Mouse (Mus musculus) central nervous system, embryonic 11.5 days (tissue): ENCODE measurements around the gene Olfr1214. TPM values are rescaled to one million over a fixed set of nuclear protein-coding genes. Genes with fewer than 3 reads are reported as not detected.

Experiments
- polyA plus RNA-seq: library from polyadenylated mRNA; depleted of rRNA; stranded (reverse); fragments of >200 nt; gene quantifications from 2 replicates; pipeline ENCODE4 v1.2.3, GENCODE M21; 2012; rRNA removed

Gene Olfr1214
- polyA plus RNA-seq, result not detected in 2 replicates

GRCm38 (mm10) chr2:88992553-88992952, at the start of gene Olfr1214:
Olfr1214 (minus strand) TSS chr2:88992653.

GRCm38 (mm10) chr2:89031965-89032364, 39.5 kb upstream of the Olfr1214 start, which contains the start of gene Olfr1217:
Olfr1217 (minus strand) TSS chr2:89032065.

DNA sequence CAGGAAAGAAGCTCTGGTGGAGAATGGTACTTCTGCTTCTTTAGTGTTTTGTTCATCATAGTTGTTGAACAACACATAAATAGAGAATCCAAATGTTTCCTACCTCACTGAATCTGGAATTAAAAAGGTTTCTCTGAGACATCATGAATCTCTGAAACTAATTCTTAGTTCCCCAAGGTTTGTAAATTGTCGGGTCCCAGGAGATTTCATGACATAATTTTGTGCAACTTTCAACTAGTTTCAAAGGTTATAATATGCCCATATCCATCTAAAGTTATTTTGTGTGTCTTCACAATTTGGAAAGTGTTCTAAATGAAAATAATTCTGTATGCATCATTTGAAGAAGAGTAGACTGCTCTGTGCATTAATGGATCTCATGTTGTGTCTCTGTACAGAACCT, 25.8 kb upstream of the Olfr1214 start, which contains the start of gene Olfr1216:
Gene Olfr1216 (minus strand): TSS at position 101 of the 400 bp plus-strand sequence.

DNA sequence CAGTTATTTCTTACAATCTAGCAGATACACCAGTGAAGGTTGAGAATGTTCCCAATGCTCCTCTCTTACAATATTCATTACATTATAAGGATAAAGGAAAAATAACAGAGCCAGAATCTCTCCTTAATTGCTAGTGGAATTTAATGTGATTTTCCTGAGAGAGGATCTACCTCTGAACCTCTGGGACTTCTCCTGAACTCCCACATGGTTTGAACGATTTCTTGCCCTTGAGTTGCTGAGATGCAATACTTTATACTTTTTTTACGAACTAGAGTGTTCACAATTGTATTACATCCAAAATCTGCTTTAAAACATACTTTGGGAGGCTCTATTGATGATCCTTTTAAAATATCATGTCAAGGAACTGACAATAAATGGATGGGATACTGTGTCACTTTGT, 14.4 kb upstream of the Olfr1214 start, which contains the start of gene Olfr1215:
Gene Olfr1215 (minus strand): TSS at position 101 of the 400 bp plus-strand sequence.

GRCm38 (mm10) chr2:88980181-88980580, 12.3 kb downstream of the Olfr1214 start, which contains the start of gene Gm13762:
Gm13762 (minus strand) TSS chr2:88980281.

DNA sequence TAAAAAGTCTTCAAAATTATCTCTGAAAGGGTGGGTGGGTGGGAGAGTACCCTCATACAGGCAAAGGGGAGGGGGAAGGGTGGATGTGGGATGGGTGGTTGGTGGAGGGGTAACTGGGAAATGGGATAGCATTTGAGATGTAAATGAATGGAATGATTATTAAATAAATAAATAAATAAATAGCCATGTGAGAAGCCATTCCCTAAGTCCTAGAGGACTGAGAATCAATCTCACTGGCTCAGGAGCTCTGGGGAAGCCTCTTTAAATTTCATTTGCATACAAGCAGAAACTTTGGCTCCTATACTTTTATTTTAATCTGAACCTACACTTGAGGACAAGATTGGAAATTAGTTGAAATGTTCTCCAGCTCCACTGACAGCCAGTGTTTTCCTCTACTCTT, 38.8 kb downstream of the Olfr1214 start, which contains the start of gene Olfr1212:
Gene Olfr1212 (plus strand): TSS at position 301 of the 400 bp plus-strand sequence.

GRCm38 (mm10) chr2:88938011-88938410, 54.4 kb downstream of the Olfr1214 start, which contains the start of gene Olfr1211:
Olfr1211 (minus strand) TSS chr2:88938111.

Other genes with a start within 250 kb of the Olfr1214 start
- not detected in 2 replicates for gene Olfr1198, start 241.3 kb downstream of the Olfr1214 start, polyA plus RNA-seq
- gene Olfr1199, start 232.2 kb downstream of the Olfr1214 start, polyA plus RNA-seq, result not detected in 2 replicates
- not detected in 2 replicates for gene Olfr1200, start 222.2 kb downstream of the Olfr1214 start, polyA plus RNA-seq
- gene Olfr1201, start 199.6 kb downstream of the Olfr1214 start, polyA plus RNA-seq, result not detected in 2 replicates
- gene Olfr1202, start 178.2 kb downstream of the Olfr1214 start, polyA plus RNA-seq, result not detected in 2 replicates
- not detected in 2 replicates for gene Olfr1205, start 162.9 kb downstream of the Olfr1214 start, polyA plus RNA-seq
- gene Olfr1204, start 143.4 kb downstream of the Olfr1214 start, polyA plus RNA-seq, result not detected in 2 replicates
- not detected in 2 replicates for gene Olfr1206, start 129.4 kb downstream of the Olfr1214 start, polyA plus RNA-seq
- not detected in 2 replicates for gene Olfr1208, start 90.3 kb downstream of the Olfr1214 start, polyA plus RNA-seq
- not detected in 2 replicates for gene Olfr1209, start 77.5 kb downstream of the Olfr1214 start, polyA plus RNA-seq
- gene Olfr1211, start 54.5 kb downstream of the Olfr1214 start, polyA plus RNA-seq, result not detected in 2 replicates
- gene Olfr1212, start 38.7 kb downstream of the Olfr1214 start, polyA plus RNA-seq, result not detected in 2 replicates
- not detected in 2 replicates for gene Gm13762, start 12.4 kb downstream of the Olfr1214 start, polyA plus RNA-seq
- gene Olfr1215, start 14.3 kb upstream of the Olfr1214 start, polyA plus RNA-seq, result not detected in 2 replicates
- not detected in 2 replicates for gene Olfr1216, start 25.7 kb upstream of the Olfr1214 start, polyA plus RNA-seq
- gene Olfr1217, start 39.4 kb upstream of the Olfr1214 start, polyA plus RNA-seq, result not detected in 2 replicates
- not detected in 2 replicates for gene Olfr1218, start 68.5 kb upstream of the Olfr1214 start, polyA plus RNA-seq
- gene Olfr1219, start 90.9 kb upstream of the Olfr1214 start, polyA plus RNA-seq, result not detected in 2 replicates
- not detected in 2 replicates for gene Olfr1220, start 114.2 kb upstream of the Olfr1214 start, polyA plus RNA-seq
- gene Olfr1221, start 124.6 kb upstream of the Olfr1214 start, polyA plus RNA-seq, result not detected in 2 replicates
- gene Olfr1222, start 140.4 kb upstream of the Olfr1214 start, polyA plus RNA-seq, result not detected in 2 replicates
- gene Olfr1223, start 158.9 kb upstream of the Olfr1214 start, polyA plus RNA-seq, result not detected in 2 replicates
- not detected in 2 replicates for gene Olfr1224-ps1, start 171.4 kb upstream of the Olfr1214 start, polyA plus RNA-seq
- gene Olfr1225, start 182.0 kb upstream of the Olfr1214 start, polyA plus RNA-seq, result not detected in 2 replicates
- gene Olfr1226, start 207.4 kb upstream of the Olfr1214 start, polyA plus RNA-seq, result not detected in 2 replicates